Mouse (Mus musculus): ENCODE measurements around the gene Hist1h2ak. TPM values are rescaled to one million over a fixed set of nuclear protein-coding genes. Genes with fewer than 3 reads are reported as not detected.
"Not testable (repeated sequence)": the region's sequence is repeated elsewhere in the genome, so short reads cannot be mapped to it uniquely, and the experiment has no call there.

The Hist1h2ak gene
- polyA plus RNA-seq, 1 experiment: 72.9 TPM

GRCm38 (mm10) chr13:21718381-21719080, 35.1 kb downstream of the Hist1h2ak start:
- Histone ChIP-seq H3K27me3 (replicated peaks) (no peaks in the 10 kb centered on the region), H3K4me1 (peaks cover 66% of the 10 kb centered on the region), H3K4me3 (replicated peaks) (peak overlapping the region; percentile 82), H3K36me3 (replicated peaks; ENCODE audit: low read length) (no peaks in the 10 kb centered on the region), H3K9me3 (no peaks in the 10 kb centered on the region)
- no peak for TF ChIP-seq FLI1 (IDR thresholded peaks at IDR 0.05; ENCODE audit: low read length)
- no peak for TF ChIP-seq GATA1 (IDR thresholded peaks at IDR 0.05; ENCODE audit: borderline replicate concordance, low read length)

DNA sequence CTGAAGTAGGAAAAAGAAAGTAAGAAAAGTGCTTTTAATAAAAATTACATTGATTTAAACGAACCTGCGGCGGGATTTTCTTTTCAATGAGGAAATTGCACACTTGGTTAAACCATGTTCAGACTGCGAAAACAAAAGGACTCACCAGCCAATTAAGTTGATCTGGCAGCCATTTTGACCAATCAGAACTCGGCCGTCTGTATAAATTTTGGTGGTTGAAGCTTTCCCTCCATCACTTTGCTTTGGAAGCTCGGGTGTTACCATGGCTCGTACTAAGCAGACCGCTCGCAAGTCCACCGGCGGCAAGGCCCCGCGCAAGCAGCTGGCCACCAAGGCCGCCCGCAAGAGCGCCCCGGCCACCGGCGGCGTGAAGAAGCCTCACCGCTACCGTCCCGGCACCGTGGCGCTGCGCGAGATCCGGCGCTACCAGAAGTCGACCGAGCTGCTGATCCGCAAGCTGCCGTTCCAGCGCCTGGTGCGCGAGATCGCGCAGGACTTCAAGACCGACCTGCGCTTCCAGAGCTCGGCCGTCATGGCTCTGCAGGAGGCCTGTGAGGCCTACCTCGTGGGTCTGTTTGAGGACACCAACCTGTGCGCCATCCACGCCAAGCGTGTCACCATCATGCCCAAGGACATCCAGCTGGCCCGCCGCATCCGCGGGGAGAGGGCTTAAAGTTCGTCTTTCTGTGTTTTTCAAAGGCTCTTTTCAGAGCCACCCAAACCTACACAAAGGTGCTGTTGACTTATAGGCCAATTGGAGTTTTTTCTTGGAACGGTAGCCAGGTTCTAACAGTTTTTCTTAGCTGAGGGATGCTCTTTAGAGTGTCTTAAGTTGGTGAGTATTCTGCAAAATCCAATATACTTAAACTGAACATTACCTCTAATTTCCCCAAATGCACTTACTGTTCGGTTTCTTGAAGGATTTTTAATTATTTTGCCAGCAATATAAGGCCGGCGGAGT, 36.0 kb downstream of the Hist1h2ak start, which contains the start of gene Hist1h3h:
TSS of gene Hist1h3h (plus strand) at position 263 of the 961 bp plus-strand sequence.
- H3K27me3 ChIP-seq (replicated peaks); H3K36me3 ChIP-seq (replicated peaks; ENCODE audit: low read length): not testable (repeated sequence)

DNA sequence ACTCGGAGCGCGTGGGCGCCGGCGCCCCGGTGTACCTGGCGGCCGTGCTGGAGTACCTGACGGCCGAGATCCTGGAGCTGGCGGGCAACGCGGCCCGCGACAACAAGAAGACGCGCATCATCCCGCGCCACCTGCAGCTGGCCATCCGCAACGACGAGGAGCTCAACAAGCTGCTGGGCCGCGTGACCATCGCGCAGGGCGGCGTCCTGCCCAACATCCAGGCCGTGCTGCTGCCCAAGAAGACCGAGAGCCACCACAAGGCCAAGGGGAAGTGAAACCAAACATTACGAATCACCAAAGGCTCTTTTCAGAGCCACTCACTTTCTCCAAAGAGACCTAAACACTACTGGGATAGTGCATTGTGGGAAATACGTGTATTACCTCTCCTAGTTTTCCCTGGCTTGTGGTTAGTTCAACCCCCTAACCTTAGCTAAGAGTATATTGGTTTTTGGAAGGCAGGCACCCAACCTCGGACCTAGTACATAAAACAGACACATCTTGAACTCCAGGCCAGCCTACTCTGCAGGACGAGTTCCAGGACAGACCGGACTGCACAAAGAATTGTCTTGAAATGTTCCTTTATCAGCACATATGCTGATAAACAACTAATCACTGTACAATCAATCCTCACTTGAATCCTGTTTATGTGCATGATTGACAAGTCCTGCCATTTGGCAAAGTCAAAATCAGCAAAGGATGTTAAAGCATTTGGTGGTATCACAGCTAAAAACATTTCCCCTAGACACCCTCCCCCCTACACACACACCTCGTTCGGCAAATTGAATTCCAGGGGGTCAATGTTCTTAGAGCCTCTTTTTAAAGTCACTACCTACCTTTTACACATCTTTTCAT, 36.9 kb downstream of the Hist1h2ak start:
- peak overlapping the region; percentile 89 for H3K4me3 ChIP-seq (replicated peaks)
- not testable (repeated sequence) for H3K27me3 ChIP-seq (replicated peaks); H3K9me3 ChIP-seq; H3K36me3 ChIP-seq (replicated peaks; ENCODE audit: low read length)
- peaks cover 51% of the 10 kb centered on the region for H3K4me1 ChIP-seq

More for the DNA sequence above, 36.0 kb downstream of the Hist1h2ak start, which contains the start of gene Hist1h3h:
- Histone ChIP-seq H3K4me3 (replicated peaks) (peak within 1 kb of the TSS; percentile 89), H3K4me1 (peaks cover 60% of the 10 kb centered on the region)
- not testable (repeated sequence) for H3K9me3 ChIP-seq

DNA sequence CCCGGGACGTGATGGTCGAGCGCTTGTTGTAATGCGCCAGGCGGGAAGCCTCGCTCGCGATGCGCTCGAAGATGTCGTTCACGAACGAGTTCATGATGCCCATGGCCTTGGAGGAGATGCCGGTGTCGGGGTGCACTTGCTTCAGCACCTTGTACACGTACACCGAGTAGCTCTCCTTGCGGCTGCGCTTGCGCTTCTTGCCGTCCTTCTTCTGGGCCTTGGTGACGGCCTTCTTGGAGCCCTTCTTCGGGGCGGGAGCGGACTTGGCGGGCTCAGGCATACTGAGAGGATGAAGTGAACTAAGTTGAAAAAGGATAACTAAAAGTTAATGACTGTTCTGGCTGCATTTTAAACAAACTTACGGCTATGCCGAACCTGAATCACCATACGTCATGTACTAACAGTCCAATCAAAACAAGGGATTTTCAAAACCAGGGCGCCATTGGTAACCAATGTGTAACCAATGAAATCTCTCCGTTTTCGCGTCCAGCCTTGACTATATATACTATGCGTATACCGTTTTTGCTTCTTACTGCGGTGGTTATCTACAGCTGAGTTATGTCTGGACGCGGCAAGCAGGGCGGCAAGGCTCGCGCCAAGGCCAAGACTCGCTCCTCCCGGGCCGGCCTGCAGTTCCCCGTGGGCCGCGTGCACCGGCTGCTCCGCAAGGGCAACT, 37.6 kb downstream of the Hist1h2ak start, which contains the start of the genes Hist1h2bl and Hist1h2ai:
TSS of gene Hist1h2bl (minus strand) at position 280 of the 676 bp plus-strand sequence.
TSS of gene Hist1h2ai (plus strand) at position 559 of the 676 bp plus-strand sequence.
- not testable (repeated sequence) for H3K36me3 ChIP-seq (replicated peaks; ENCODE audit: low read length); H3K9me3 ChIP-seq; H3K27me3 ChIP-seq (replicated peaks)
- Histone ChIP-seq H3K4me3 (replicated peaks) (peak within 1 kb of the TSS; percentile 89), H3K4me1 (peaks cover 55% of the 10 kb centered on the region)

DNA sequence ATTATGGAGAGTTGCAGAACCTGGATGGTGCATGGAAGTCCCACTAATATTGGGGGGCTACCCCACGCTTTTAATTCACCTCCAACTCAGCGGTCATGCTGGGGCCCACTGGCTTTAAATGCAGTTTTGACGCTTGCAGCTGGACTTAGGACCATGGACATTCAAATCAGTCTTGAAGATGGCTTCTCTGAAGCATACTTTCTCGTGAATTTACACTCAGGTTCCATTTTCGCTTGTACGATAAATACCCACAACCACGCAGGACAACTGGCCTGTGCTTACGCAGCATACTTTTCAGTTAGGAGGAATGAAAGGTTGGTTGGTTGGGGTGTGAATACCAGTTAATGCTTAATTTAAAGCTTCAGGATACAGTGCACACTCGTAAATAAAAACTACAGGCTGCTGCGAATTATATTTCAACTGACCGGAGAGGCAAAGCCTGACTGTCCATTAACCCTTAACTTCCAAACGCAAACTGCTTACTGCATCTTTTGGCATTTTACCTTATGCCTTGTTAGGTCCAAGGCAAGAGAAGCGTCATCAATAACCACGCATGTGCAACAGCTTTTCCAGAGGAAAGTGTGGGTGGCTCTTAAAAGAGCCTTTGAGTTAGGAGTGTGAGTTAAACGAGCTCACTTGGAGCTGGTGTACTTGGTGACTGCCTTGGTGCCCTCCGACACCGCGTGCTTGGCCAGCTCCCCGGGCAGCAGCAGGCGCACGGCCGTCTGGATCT, 38.3 kb downstream of the Hist1h2ak start:
- Histone ChIP-seq H3K4me3 (replicated peaks) (peak overlapping the region; percentile 89), H3K36me3 (replicated peaks; ENCODE audit: low read length) (no peaks in the 10 kb centered on the region), H3K4me1 (peaks cover 49% of the 10 kb centered on the region), H3K27me3 (replicated peaks) (no peaks in the 10 kb centered on the region), H3K9me3 (no peaks in the 10 kb centered on the region)
- TF ChIP-seq FLI1 (IDR thresholded peaks at IDR 0.05; ENCODE audit: low read length) (no peak), GATA1 (IDR thresholded peaks at IDR 0.05; ENCODE audit: borderline replicate concordance, low read length) (no peak)

- TF ChIP-seq GATA1 (IDR thresholded peaks at IDR 0.05; ENCODE audit: borderline replicate concordance, low read length) (no peak), FLI1 (IDR thresholded peaks at IDR 0.05; ENCODE audit: low read length) (no peak)
- H3K9me3 ChIP-seq: no peaks in the 10 kb centered on the region
- no peaks in the 10 kb centered on the region for H3K27me3 ChIP-seq (replicated peaks)
- H3K4me3 ChIP-seq (replicated peaks): peak overlapping the region; percentile 89
- no peaks in the 10 kb centered on the region for H3K36me3 ChIP-seq (replicated peaks; ENCODE audit: low read length)
- peaks cover 43% of the 10 kb centered on the region for H3K4me1 ChIP-seq
Observed at GRCm38 (mm10) chr13:21714725-21715124, 38.9 kb downstream of the Hist1h2ak start.

- Histone ChIP-seq H3K27me3 (replicated peaks) (peaks cover 2% of the 10 kb centered on the region), H3K9me3 (no peaks in the 10 kb centered on the region), H3K4me3 (replicated peaks) (no peak overlapping the region), H3K36me3 (replicated peaks; ENCODE audit: low read length) (no peaks in the 10 kb centered on the region), H3K4me1 (peaks cover 24% of the 10 kb centered on the region)
- TF ChIP-seq FLI1 (IDR thresholded peaks at IDR 0.05; ENCODE audit: low read length) (no peak), GATA1 (IDR thresholded peaks at IDR 0.05; ENCODE audit: borderline replicate concordance, low read length) (no peak)
Observed at GRCm38 (mm10) chr13:21711698-21712097, 41.9 kb downstream of the Hist1h2ak start.

DNA sequence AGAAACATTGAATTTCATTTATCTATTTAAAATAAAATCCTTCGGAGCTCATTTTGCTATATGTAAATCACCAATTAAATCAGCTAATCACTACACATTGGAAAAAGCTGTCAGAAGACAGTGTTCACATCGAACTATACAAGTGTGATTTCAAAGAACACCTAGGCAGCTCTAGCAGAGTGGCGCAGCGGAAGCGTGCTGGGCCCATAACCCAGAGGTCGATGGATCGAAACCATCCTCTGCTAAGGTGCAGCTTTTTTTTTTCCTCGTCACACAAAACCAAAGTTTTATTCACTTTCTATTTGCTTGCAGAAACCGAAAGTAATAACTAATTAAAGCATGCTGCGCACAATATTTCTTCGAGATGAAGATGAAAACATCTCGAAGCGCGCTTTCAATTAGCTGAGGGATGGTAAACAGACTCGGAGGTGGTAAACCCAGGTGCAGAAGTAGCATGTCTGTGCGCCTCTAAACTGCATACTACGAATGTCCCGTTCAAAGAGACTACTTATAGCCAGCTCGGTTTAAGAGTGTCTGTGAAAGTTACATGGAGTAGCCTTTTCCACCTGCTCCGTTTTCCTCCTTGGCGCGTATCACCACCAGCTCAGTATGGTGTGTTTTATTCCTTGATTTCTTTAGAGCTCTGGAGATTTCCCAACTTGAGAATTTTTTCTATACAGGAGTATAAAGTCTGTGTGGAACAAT, 42.7 kb downstream of the Hist1h2ak start:
- Histone ChIP-seq H3K27me3 (replicated peaks) (peaks cover 2% of the 10 kb centered on the region), H3K4me3 (replicated peaks) (peak overlapping the region; percentile 93), H3K36me3 (replicated peaks; ENCODE audit: low read length) (no peaks in the 10 kb centered on the region), H3K4me1 (peaks cover 22% of the 10 kb centered on the region), H3K9me3 (no peaks in the 10 kb centered on the region)
- no peak for TF ChIP-seq GATA1 (IDR thresholded peaks at IDR 0.05; ENCODE audit: borderline replicate concordance, low read length)
